Mouse (Mus musculus): ENCODE data around the gene Ttc9.

Gene Ttc9

DNA sequence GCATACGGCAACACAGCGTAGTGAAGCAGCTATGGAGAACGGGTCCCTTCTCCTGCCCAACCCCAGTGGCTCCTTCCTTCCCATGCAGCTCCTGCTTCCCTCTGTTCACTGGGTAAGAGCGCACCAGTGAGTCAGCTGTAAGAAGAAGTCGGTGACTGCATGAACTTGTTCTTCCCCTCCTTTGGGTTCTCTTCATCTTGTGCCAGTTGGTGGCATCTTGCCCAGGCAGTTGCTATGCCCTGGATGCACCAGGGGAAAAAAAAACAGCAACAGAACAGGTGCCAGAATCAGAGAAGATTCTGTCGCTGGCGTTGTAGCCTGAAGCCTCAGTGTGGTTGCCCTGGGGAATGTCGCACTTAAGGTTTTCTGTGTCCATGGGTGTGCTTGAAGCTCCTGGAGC is 22.3 kb downstream of the Ttc9 start:
- in situ Hi-C loops (cut with MboI, MseI), result no loop called here

GRCm38 (mm10) chr12:81657321-81657720 is 26.3 kb downstream of the Ttc9 start:
- in situ Hi-C loops (cut with MboI, MseI), result no loop called here

GRCm38 (mm10) chr12:81658086-81658485 is 27.0 kb downstream of the Ttc9 start:
- in situ Hi-C loops (cut with MboI, MseI), result no loop called here

DNA sequence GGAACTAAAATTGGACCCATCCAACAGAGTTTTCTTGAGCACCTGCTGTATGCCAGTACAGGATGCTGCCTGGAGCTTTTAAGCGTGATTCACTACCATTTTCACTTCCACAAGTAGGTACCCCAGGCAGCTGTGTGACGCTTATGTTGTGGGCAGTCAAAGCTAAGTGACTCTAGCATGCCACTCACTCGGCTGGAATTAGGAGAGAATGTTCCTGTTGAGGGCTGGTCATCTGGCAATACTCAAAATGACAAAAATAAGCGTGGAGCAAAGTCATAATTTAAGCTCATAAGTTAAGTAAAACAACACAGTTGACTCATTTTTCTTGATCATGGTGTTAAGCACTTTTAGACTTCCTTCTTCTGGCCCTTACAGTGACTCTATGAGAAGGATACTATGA is 31.0 kb downstream of the Ttc9 start:
- in situ Hi-C loops (cut with MboI, MseI), result no loop called here

DNA sequence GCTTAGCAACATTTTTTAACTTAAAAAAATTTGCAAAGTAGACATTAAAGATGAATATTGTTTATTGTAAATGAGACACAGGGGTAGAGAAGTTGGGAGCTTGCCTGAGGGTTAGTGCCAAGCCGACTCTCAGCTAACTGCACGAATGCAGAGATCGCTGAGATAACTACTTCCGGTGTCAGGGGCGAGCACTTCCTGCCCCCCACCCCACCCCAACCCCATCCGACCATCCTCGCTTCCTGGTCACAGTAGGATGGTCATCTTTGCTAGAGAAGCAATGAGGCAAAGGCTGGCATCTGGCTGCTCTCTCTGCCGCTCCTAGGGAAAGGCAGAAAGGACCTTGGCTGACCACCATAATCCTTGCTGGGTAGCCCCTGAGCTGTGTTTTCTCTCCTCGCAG is 32.1 kb downstream of the Ttc9 start:
- in situ Hi-C loops (cut with MboI, MseI), result no loop called here

DNA sequence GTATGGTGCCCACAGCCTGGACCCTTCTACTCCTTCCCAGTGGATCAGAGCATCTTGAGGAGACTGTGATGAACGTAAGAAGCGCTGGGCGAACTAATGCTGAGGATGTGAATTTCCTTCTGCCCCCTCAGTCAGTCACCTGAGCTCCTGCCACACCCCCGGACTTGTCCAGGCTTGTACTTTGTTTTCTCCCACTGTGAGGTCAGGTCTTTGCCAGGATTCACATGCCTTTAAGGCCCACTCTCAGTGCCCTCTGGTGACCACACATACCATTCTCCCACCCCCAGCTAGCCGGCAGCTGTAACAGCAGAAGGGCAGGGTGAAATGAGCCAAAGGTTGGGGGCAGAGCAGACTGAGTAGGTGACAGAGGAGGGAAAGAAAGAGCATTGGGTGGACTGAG is 32.9 kb downstream of the Ttc9 start:
- in situ Hi-C loops (cut with MboI, MseI), result no loop called here

DNA sequence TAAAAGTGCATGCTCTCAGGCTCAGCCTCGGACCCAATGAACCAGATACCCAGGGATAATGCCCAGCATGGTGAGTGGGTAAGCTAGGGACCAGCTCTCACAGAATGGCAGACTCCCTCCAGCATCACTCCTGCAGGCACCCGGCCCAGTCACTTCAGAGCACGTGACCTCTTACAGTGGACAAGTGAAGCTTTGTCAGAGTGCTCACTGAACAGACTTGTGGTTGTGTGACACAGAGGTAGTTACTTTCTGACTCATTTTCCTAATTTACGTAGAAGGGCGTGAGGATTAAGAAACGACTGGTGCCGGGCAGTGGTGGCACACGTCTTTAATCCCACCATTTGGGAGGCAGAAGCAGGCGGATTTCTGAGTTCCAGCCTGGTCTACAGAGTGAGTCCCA is 37.4 kb downstream of the Ttc9 start:
- in situ Hi-C loops (cut with MboI, MseI), result no loop called here

DNA sequence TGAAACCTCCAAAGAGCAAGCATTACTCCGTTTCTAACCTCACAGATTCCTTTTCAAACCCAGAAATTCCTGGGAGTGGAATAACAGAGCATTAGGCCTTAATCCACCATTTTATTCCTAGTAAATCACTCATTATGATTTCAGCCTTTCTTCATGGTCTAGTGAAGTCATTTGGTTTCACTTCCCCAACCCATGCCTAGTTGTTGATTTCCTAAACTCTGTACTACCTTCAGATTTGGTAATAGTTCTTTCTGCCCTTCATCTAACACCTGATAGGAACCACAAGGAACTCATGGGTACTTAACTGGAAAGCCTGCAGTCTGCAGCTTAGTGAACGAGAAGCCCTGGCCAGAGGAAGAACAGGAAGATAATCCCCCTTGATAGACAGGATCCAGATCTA is 44.5 kb downstream of the Ttc9 start:
- in situ Hi-C loops (cut with MboI, MseI), result loop anchor here (25.0 kb wide), 1 partner anchor 413 kb away; no protein-coding TSS in a partner anchor

- in situ Hi-C loops (cut with MboI, MseI), result loop anchor here (25.0 kb wide), 1 partner anchor 418 kb away; no protein-coding TSS in a partner anchor
Measured at GRCm38 (mm10) chr12:81679807-81680529, 48.9 kb downstream of the Ttc9 start.

- in situ Hi-C loops (cut with MboI, MseI), result loop anchor here (25.0 kb wide), 1 partner anchor 421 kb away; no protein-coding TSS in a partner anchor
Measured at GRCm38 (mm10) chr12:81683395-81683794, 52.3 kb downstream of the Ttc9 start.

DNA sequence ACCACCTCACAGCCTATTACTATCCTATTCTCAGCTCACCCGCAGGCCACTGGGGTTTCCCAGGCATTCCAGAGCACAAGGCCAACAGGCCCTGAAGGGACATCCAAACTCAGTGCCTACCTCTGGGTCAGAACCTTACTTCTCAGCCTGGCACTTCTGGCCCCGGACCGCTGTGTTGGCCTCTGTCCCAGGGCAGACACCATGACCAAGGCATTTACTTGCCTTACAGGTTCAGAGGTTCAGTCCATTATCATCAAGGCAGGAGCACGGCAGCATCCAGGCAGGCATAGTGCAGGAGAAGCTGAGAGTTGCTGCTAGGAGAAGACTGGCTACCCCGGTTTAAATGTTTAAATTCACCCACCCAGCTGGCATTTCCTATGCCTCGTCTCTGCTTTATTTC is 53.0 kb downstream of the Ttc9 start:
- in situ Hi-C loops (cut with MboI, MseI), result loop anchor here (25.0 kb wide), 1 partner anchor 422 kb away; no protein-coding TSS in a partner anchor

DNA sequence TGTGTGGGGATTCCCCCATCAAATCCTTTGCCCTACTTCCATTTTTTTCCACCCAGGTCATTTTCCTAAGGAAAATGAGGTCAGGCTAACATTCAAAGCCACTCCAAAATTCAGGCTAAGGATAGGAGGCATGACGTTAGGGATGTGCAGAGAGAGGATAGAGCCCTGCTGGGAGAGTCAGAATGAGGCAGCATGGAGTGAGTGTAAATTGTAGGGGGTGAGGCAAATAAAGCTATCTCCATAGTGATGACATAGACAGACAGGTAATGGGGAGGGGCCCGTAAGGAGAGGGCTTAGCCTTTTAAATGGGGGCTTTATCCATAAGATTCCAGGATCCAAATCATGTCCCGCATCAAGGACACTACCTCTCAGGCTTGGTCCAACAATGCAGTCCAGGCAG is 54.9 kb downstream of the Ttc9 start:
- in situ Hi-C loops (cut with MboI, MseI), result loop anchor here (25.0 kb wide), 1 partner anchor 424 kb away; no protein-coding TSS in a partner anchor

DNA sequence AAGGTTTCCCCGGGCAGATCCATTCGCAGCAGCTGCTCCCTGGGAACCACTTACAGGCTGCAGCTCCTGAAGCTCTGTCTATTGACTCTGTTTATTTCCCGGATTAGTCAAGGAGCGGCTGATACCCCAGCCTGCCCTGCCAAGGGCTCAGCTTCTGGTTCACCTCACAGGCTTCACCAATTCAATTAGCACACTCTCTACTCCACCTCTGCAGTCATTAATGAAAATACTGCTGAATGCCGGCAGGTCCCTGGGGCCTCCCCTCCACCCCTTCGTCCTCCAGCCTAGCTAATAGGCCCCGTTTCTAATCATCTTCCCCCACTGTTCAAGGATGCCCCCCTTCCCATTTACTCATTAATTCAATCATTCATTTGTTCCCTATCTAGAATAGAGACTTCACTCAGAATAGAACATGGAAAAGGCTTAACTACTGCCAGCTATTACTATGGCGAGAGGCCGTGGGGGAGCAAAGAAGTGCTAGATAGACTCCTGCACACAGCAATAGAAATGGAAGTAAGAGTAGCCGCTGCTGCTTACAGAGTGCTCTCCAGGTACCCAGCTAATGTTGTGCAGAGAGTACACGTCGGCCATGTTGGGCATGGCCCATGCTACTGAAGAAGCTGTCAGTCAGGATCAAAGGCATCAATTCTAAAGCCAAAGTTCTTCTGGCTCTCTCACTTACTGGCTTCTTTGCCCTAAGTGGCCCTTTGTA is 55.5 kb downstream of the Ttc9 start:
- in situ Hi-C loops (cut with MboI, MseI), result loop anchor here (25.0 kb wide), 1 partner anchor 424 kb away; no protein-coding TSS in a partner anchor

DNA sequence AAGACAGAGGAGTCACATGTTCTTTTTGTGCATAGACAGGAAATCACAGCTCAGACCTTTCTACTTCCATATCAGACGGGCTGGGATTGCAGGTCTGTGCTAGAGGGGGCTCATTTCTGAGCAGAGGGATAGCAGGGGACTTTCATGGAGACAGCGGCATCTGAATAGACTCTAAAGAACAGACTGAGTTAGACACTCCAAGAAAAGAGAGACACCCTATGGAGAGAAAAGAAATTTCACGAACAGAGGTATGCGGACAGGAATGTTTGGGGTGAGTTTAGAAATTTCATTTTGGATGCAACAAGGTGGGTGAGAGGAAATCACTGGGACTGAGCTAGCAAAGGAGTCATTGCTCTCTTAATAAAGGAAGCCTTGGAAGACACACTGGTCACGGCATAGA is 56.8 kb downstream of the Ttc9 start:
- in situ Hi-C loops (cut with MboI, MseI), result loop anchor here (25.0 kb wide), 1 partner anchor 426 kb away; no protein-coding TSS in a partner anchor

- in situ Hi-C loops (cut with MboI, MseI), result loop anchor here (25.0 kb wide), 1 partner anchor 426 kb away; no protein-coding TSS in a partner anchor
Measured at GRCm38 (mm10) chr12:81688537-81688936, 57.5 kb downstream of the Ttc9 start.

- in situ Hi-C loops (cut with MboI, MseI), result loop anchor here (25.0 kb wide), 1 partner anchor 427 kb away; no protein-coding TSS in a partner anchor
Measured at GRCm38 (mm10) chr12:81689505-81690056, 58.5 kb downstream of the Ttc9 start.

DNA sequence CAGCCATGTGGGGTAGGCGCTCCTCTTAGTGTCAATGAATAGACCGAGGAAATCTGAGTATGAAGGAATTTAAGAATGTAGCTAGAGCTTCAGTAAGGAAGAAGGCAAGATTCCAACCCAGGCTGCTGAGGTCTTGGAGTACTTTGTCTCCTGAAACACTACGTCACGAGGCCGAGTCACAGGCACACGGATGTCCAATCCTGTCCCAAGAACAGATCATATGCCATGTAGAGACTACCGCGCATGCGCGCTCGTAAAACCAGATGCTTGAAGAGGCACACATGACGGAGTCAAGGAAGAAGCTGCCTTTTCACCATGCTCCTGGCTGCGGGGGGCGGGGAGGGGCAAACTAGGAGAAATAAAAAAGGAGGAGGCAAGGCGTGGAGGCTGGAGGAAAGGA is 59.1 kb downstream of the Ttc9 start:
- in situ Hi-C loops (cut with MboI, MseI), result loop anchor here (25.0 kb wide), 1 partner anchor 428 kb away; no protein-coding TSS in a partner anchor

DNA sequence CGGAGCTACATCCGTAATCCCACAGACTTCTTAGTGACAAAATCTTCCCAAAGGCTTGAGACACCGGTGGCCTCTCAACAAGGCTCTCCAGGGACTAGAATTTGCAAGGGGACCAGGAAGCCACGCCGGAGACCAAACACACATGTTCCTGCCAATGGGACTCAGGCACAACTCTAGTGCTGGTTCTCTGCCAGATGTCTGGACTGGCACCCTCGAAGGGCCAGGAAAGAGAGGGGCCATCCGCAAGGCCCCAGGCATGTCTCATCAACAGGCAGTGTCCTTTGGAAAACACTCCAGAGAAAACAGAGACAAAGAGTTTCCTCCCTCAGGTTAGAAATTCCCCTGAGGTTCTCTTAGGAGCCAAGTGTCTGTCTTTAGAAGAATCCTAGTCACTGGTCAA is 59.7 kb downstream of the Ttc9 start:
- in situ Hi-C loops (cut with MboI, MseI), result loop anchor here (25.0 kb wide), 1 partner anchor 428 kb away; no protein-coding TSS in a partner anchor

DNA sequence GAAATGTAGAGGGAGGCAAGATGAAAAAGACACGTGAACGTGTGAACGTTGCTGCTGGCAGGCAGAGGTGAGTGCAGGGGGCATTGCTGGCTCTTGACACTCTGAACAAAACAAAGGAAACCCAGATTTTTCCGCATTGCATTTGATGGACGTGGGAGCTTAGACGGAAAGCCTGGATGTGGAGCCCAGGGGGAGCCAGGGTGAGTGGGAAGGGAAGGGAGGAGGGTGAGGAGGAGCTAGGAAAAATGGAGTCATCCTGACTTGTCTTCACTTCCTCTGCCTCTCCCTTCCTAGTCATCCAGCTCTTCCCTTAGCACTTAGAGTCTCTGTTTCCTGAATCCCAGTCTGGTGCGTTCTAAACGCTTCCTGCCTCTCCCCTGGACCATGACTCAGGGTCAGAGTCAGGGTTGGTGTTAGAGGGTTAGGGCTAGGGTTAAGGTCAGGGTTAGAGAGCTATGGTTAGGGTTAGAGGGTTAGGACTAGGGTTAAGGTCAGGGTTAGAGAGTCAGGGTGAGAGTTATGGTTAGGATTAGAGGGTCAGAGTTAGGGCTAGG is 60.2 kb downstream of the Ttc9 start:
- in situ Hi-C loops (cut with MboI, MseI), result loop anchor here (25.0 kb wide), 1 partner anchor 429 kb away; no protein-coding TSS in a partner anchor

DNA sequence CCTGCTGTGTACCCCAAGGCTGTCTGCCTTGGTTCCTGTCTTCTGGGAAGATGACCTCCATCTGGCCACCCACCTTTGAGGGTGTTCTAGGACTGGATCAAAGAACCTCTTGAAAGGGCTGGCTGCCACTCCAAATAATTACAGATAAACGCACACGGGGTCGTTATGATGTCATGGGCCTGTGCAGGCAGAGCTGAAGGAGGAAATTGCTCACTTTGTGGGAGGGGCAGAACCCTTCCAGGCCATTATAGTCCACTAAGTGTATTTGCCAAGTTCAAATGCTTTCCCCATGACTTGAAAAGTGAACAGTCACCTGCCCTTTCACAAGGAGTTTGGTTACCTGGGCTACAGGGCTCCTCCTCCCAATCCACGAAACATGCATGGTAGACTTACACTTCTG is 67.0 kb downstream of the Ttc9 start:
- in situ Hi-C loops (cut with MboI, MseI), result loop anchor here (25.0 kb wide), 1 partner anchor 436 kb away; no protein-coding TSS in a partner anchor

- in situ Hi-C loops (cut with MboI, MseI), result no loop called here
Measured at GRCm38 (mm10) chr12:81702903-81703302, 71.9 kb downstream of the Ttc9 start.

- in situ Hi-C loops (cut with MboI, MseI), result loop anchor here (10.0 kb wide), 1 partner anchor 1212 kb away; no protein-coding TSS in a partner anchor
Measured at GRCm38 (mm10) chr12:81712618-81713017, 81.6 kb downstream of the Ttc9 start.

Measured in T-helper 2 cell (primary cell).